Mouse (Mus musculus): Measurements from ENCODE around the gene Prr29. TPM values are rescaled to one million over a fixed set of nuclear protein-coding genes. Genes with fewer than 3 reads are reported as not detected.

The Prr29 gene
- polyA plus RNA-seq, 1 experiment from 2014 or later: not detected

GRCm38 (mm10) chr11:106366316-106366715 lies 1.0 kb downstream of the Prr29 start:
- peak; percentile 85 for DNase-seq (ENCODE audit: low spot score)
- no peak overlapping the region for H3K27ac ChIP-seq
- H3K4me3 ChIP-seq: no peak overlapping the region
- H3K9me3 ChIP-seq (replicated peaks): no peaks in the 10 kb centered on the region
- peaks cover 18% of the 10 kb centered on the region for H3K27me3 ChIP-seq (ENCODE audit: low read depth, poor library complexity, severe bottlenecking)
- WGBS: 16% methylated on average over 3 of the region's 3 CpGs
- H3K36me3 ChIP-seq: no peaks in the 10 kb centered on the region
- H3K4me1 ChIP-seq: peaks cover 13% of the 10 kb centered on the region

DNA sequence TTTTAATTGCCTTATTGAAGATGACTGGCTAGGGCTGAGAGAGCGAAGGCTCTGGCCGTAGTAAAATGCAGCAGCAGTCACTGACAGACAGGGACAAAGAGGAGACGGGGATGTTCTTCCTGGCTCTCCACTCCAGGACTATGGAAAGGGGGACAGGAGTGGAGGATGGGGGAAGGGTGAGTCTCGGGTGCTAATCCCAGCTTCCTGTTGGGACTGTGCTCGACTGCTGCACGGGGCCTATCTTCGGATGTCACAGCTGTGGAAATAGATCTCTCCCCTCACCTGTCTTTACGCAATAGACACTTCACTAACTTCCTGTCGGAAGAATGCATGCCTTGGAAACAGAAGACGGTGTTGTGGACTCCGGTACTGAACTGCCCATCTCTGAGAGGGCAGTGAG lies 8.7 kb downstream of the Prr29 start:
- H3K27me3 ChIP-seq (ENCODE audit: low read depth, poor library complexity, severe bottlenecking): no peaks in the 10 kb centered on the region
- H3K36me3 ChIP-seq: no peaks in the 10 kb centered on the region
- peak overlapping the region; percentile 64 for H3K27ac ChIP-seq
- WGBS: 51% methylated on average over 11 of the region's 11 CpGs
- H3K4me1 ChIP-seq: peaks cover 19% of the 10 kb centered on the region
- H3K9me3 ChIP-seq (replicated peaks): no peaks in the 10 kb centered on the region
- no peak for DNase-seq (ENCODE audit: low spot score)
- H3K4me3 ChIP-seq: no peak overlapping the region

- H3K27ac ChIP-seq: peak overlapping the region; percentile 64
These were observed 9.3 kb downstream of the Prr29 start for GRCm38 (mm10) chr11:106374559-106374958.

GRCm38 (mm10) chr11:106374979-106375378 lies 9.7 kb downstream of the Prr29 start:
- Histone ChIP-seq H3K9me3 (replicated peaks) (no peaks in the 10 kb centered on the region), H3K4me1 (peaks cover 19% of the 10 kb centered on the region), H3K4me3 (no peak overlapping the region), H3K27me3 (ENCODE audit: low read depth, poor library complexity, severe bottlenecking) (no peaks in the 10 kb centered on the region), H3K36me3 (no peaks in the 10 kb centered on the region), H3K27ac (peak overlapping the region; percentile 64)
- WGBS: 84% methylated on average over 5 of the region's 5 CpGs
- no peak for DNase-seq (ENCODE audit: low spot score)

More at GRCm38 (mm10) chr11:106374559-106374958, 9.3 kb downstream of the Prr29 start:
- H3K27me3 ChIP-seq (ENCODE audit: low read depth, poor library complexity, severe bottlenecking): no peaks in the 10 kb centered on the region
- H3K4me3 ChIP-seq: no peak overlapping the region
- H3K4me1 ChIP-seq: peaks cover 19% of the 10 kb centered on the region
- WGBS: 63% methylated on average over 9 of the region's 9 CpGs
- no peak for DNase-seq (ENCODE audit: low spot score)
- H3K9me3 ChIP-seq (replicated peaks): no peaks in the 10 kb centered on the region
- no peaks in the 10 kb centered on the region for H3K36me3 ChIP-seq

GRCm38 (mm10) chr11:106381011-106381410 lies 15.7 kb downstream of the Prr29 start:
- H3K27ac ChIP-seq: no peak overlapping the region
- H3K4me1 ChIP-seq: 0 out of 2 replicates have a peak, but pooled peaks cover 5% of the 10 kb centered on the region
- DNase-seq (ENCODE audit: low spot score): no peak
- H3K36me3 ChIP-seq: no peaks in the 10 kb centered on the region
- peak overlapping the region; percentile 14 for H3K4me3 ChIP-seq
- no peaks in the 10 kb centered on the region for H3K9me3 ChIP-seq (replicated peaks)
- 80% methylated on average over 11 of the region's 11 CpGs for WGBS
- H3K27me3 ChIP-seq (ENCODE audit: low read depth, poor library complexity, severe bottlenecking): no peaks in the 10 kb centered on the region

DNA sequence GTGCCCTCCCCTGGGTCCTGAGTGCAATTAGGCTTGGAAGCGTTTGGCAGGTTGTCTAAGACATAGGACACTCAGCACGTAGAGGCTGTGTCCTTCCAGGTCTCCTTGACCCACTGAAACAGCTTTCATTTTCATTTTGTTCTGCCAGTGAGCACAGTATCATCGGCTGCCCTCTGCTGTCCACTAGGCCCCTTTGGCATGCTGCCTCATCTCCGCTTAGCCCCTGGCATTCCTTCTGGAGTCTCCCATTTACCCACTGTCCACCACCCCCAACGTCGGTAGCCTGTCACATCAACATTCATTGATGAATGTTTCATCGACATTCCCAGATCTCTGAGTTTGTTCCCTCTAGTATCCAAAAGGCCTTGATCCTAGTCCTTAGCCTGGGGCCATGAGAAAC lies 16.6 kb downstream of the Prr29 start:
- H3K36me3 ChIP-seq: no peaks in the 10 kb centered on the region
- peak overlapping the region; percentile 14 for H3K4me3 ChIP-seq
- 89% methylated on average over 7 of the region's 7 CpGs for WGBS
- no peaks in the 10 kb centered on the region for H3K9me3 ChIP-seq (replicated peaks)
- DNase-seq (ENCODE audit: low spot score): no peak
- no peaks in the 10 kb centered on the region for H3K27me3 ChIP-seq (ENCODE audit: low read depth, poor library complexity, severe bottlenecking)
- H3K4me1 ChIP-seq: 0 out of 2 replicates have a peak, but pooled peaks cover 5% of the 10 kb centered on the region
- peak overlapping the region; percentile 20 for H3K27ac ChIP-seq

- 76% methylated on average over 5 of the region's 5 CpGs for WGBS
- peak overlapping the region; percentile 14; the same call in 1 of the 2 replicates for H3K4me3 ChIP-seq
- H3K4me1 ChIP-seq: 0 out of 2 replicates have a peak, but pooled peaks cover 5% of the 10 kb centered on the region
- no peaks in the 10 kb centered on the region for H3K36me3 ChIP-seq
- peak overlapping the region; percentile 20; the same call in 1 of the 2 replicates for H3K27ac ChIP-seq
- no peaks in the 10 kb centered on the region for H3K27me3 ChIP-seq (ENCODE audit: low read depth, poor library complexity, severe bottlenecking)
- no peaks in the 10 kb centered on the region for H3K9me3 ChIP-seq (replicated peaks)
- no peak for DNase-seq (ENCODE audit: low spot score)
These were observed 17.2 kb downstream of the Prr29 start for GRCm38 (mm10) chr11:106382424-106382823.

DNA sequence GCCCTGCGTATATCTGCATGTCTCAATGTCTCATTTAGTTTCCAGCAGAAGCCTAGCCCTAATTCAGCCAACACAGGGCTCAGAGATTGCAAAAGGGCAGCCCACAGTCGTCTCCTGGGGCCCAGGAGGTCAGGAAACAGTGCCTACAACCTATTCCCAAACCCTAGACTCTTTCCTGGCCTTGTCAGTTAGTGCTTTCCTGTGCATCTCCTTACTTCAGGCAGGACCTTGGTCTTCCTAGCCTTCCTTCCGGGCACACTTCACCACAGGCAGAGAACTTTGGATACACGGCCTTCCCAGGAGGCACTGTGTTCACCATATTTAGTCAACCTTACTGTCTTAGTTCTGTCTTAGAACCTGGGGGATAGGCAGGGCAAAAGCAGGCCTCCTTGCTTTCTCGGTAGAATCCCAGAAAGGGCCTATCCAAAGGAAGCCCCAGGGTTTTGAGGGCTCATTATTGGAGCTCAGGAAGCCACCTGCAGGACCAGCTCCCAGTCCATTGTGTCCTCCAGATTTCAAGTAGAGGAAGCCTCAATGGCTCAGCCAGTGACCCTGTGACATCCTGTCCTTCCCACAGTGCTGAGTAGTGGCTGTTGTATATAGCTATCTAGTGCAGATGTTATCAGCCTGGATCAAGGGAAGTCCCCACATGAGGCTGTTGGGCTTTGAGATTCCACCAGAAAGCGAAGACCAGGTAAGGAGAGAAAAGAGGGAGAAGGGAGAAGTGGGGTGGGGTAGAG lies 17.9 kb downstream of the Prr29 start:
- 0 out of 2 replicates have a peak, but pooled peaks cover 5% of the 10 kb centered on the region for H3K4me1 ChIP-seq
- no peaks in the 10 kb centered on the region for H3K36me3 ChIP-seq
- no peak overlapping the region for H3K27ac ChIP-seq
- no peaks in the 10 kb centered on the region for H3K27me3 ChIP-seq (ENCODE audit: low read depth, poor library complexity, severe bottlenecking)
- H3K4me3 ChIP-seq: no peak overlapping the region
- H3K9me3 ChIP-seq (replicated peaks): no peaks in the 10 kb centered on the region
- 84% methylated on average over 6 of the region's 6 CpGs for WGBS
- DNase-seq (ENCODE audit: low spot score): no peak

- no peaks in the 10 kb centered on the region for H3K27me3 ChIP-seq (ENCODE audit: low read depth, poor library complexity, severe bottlenecking)
- no peak overlapping the region for H3K4me3 ChIP-seq
- H3K27ac ChIP-seq: no peak overlapping the region
- H3K9me3 ChIP-seq (replicated peaks): no peaks in the 10 kb centered on the region
- peaks cover 10% of the 10 kb centered on the region; the same call in 1 of the 2 replicates for H3K4me1 ChIP-seq
- no peak for DNase-seq (ENCODE audit: low spot score)
- no peaks in the 10 kb centered on the region for H3K36me3 ChIP-seq
- WGBS: 93% methylated on average over 3 of the region's 3 CpGs
These were observed 21.1 kb downstream of the Prr29 start for GRCm38 (mm10) chr11:106386409-106386808.

GRCm38 (mm10) chr11:106387020-106387419 lies 21.7 kb downstream of the Prr29 start:
- Histone ChIP-seq H3K9me3 (replicated peaks) (no peaks in the 10 kb centered on the region), H3K4me3 (no peak overlapping the region), H3K27ac (no peak overlapping the region), H3K36me3 (no peaks in the 10 kb centered on the region), H3K27me3 (ENCODE audit: low read depth, poor library complexity, severe bottlenecking) (no peaks in the 10 kb centered on the region), H3K4me1 (peaks cover 10% of the 10 kb centered on the region; the same call in 1 of the 2 replicates)
- no peak for DNase-seq (ENCODE audit: low spot score)
- WGBS: 87% methylated on average over 6 of the region's 6 CpGs

DNA sequence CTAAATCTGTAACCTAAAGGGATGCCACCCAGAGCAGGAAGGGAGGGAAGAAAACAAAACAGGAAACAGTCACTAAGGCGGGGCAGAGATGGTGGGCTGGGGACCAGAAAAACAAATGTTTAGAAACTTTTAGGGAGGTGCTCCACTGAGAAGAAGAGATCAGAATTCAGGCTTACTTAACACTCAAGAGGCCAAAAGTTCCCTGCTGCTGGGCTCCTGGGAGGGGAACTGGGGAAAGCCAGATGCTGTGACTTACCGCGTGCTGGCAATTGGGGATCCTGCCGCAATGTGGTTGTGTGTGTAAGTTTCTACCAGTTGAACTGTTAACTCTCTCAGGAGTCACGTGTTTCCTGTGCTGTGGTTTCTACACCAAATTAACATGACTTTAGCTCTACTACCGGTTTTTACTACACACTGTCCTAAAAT lies 22.5 kb downstream of the Prr29 start, which contains the start of gene Icam2:
TSS of gene Icam2 (minus strand) at position 285 of the 426 bp plus-strand sequence.
- no peak within 1 kb of the TSS for H3K4me3 ChIP-seq
- WGBS: 84% methylated on average over 6 of the region's 6 CpGs
- DNase-seq (ENCODE audit: low spot score): no peak
- peaks cover 5% of the 10 kb centered on the region; the same call in 1 of the 2 replicates for H3K4me1 ChIP-seq
- H3K9me3 ChIP-seq (replicated peaks): no peaks in the 10 kb centered on the region
- no peaks in the 10 kb centered on the region for H3K36me3 ChIP-seq
- no peaks in the 10 kb centered on the region for H3K27me3 ChIP-seq (ENCODE audit: low read depth, poor library complexity, severe bottlenecking)
- no peak within 1 kb of the TSS for H3K27ac ChIP-seq

DNA sequence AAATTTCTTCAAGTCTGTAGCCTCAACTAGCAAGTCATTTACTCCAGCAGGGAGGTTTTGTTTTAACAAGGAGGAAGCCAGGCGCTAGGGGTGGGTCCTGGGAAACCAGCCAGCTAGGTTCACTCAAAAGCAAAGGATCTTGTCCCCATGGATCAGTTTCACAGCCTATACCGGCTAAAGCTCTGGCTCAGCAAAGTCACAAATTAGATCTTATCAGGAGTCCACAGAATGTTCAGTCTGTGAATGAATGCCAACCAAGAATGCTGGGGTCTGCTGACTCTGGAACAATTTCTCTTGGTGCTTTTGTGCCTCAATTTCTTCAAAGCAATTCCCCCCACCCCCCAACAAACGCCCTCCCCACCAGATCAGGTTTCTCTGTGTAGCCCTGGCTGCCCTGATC lies 24.3 kb downstream of the Prr29 start:
- Histone ChIP-seq H3K27ac (no peak overlapping the region), H3K4me3 (no peak overlapping the region)
- 34% methylated on average over 3 of the region's 3 CpGs for WGBS

DNA sequence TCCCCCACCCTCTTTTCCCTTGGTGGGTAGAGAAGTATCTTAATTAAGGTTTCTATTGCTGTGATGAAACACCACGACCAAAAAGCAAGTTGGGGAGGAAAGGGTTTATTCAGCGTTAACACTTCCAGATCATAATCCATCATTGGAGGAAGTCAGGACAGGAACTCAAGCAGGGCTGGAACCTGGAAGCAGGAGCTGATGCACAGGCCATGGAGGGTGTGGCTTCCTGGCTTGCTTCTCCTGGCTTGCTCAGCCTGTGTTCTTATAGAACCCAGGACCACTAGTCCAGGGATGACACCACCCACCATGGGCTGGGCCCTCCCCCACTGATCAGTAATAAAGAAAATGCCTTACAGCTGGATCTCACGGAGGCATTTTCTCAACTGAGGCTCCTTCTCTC lies 25.5 kb downstream of the Prr29 start:
- Histone ChIP-seq H3K27ac (no peak overlapping the region), H3K36me3 (no peaks in the 10 kb centered on the region), H3K4me3 (no peak overlapping the region), H3K27me3 (ENCODE audit: low read depth, poor library complexity, severe bottlenecking) (no peaks in the 10 kb centered on the region), H3K4me1 (peaks cover 5% of the 10 kb centered on the region; the same call in 1 of the 2 replicates), H3K9me3 (replicated peaks) (no peaks in the 10 kb centered on the region)
- WGBS: 64% methylated on average over 3 of the region's 3 CpGs
- DNase-seq (ENCODE audit: low spot score): no peak

More for the DNA sequence above, 24.3 kb downstream of the Prr29 start:
- Histone ChIP-seq H3K36me3 (no peaks in the 10 kb centered on the region), H3K4me1 (peaks cover 5% of the 10 kb centered on the region; the same call in 1 of the 2 replicates), H3K9me3 (replicated peaks) (no peaks in the 10 kb centered on the region), H3K27me3 (ENCODE audit: low read depth, poor library complexity, severe bottlenecking) (no peaks in the 10 kb centered on the region)
- no peak for DNase-seq (ENCODE audit: low spot score)

Measured in limb, embryonic 10.5 days (tissue).